Mouse (Mus musculus): ENCODE data around the gene Cd27.

The Cd27 gene

GRCm38 (mm10) chr6:125244551-125244950, 7.7 kb upstream of the Cd27 start:
- DNase-seq (ENCODE audit: low spot score in 2 of 2), result no peak

GRCm38 (mm10) chr6:125241566-125241965, 4.8 kb upstream of the Cd27 start:
- no peak for DNase-seq (ENCODE audit: low spot score in 2 of 2)

- no peak for DNase-seq (ENCODE audit: low spot score in 2 of 2)
Measured at GRCm38 (mm10) chr6:125240617-125241016, 3.8 kb upstream of the Cd27 start.

GRCm38 (mm10) chr6:125239547-125239946, 2.7 kb upstream of the Cd27 start:
- no peak for DNase-seq (ENCODE audit: low spot score in 2 of 2)

- no peak for DNase-seq (ENCODE audit: low spot score in 2 of 2)
Measured at GRCm38 (mm10) chr6:125238396-125238795, 1.6 kb upstream of the Cd27 start.

- no peak for DNase-seq (ENCODE audit: low spot score in 2 of 2)
Measured at GRCm38 (mm10) chr6:125237421-125237820, 611 bp upstream of the Cd27 start.

GRCm38 (mm10) chr6:125236341-125236740, 469 bp downstream of the Cd27 start:
- DNase-seq (ENCODE audit: low spot score in 2 of 2), result no peak

- no peak for DNase-seq (ENCODE audit: low spot score in 2 of 2)
Measured at GRCm38 (mm10) chr6:125234520-125234828, 2.3 kb downstream of the Cd27 start.

GRCm38 (mm10) chr6:125233816-125234519, 2.8 kb downstream of the Cd27 start:
- no peak for DNase-seq (ENCODE audit: low spot score in 2 of 2)

- DNase-seq (ENCODE audit: low spot score in 2 of 2), result no peak
Measured at GRCm38 (mm10) chr6:125232516-125232915, 4.3 kb downstream of the Cd27 start.

- no peak for DNase-seq (ENCODE audit: low spot score in 2 of 2)
Measured at GRCm38 (mm10) chr6:125232045-125232437, 4.8 kb downstream of the Cd27 start.

GRCm38 (mm10) chr6:125231117-125232044, 5.4 kb downstream of the Cd27 start, which contains the start of gene Tapbpl:
Gene Tapbpl (minus strand): TSS chr6:125231860.
- DNase-seq (ENCODE audit: low spot score in 2 of 2), result no peak

GRCm38 (mm10) chr6:125230571-125230970, 6.2 kb downstream of the Cd27 start:
- no peak for DNase-seq (ENCODE audit: low spot score in 2 of 2)

GRCm38 (mm10) chr6:125225518-125226115, 11.2 kb downstream of the Cd27 start:
- DNase-seq (ENCODE audit: low spot score in 2 of 2), result peak in 1 of 2 experiments; percentile 67

- DNase-seq (ENCODE audit: low spot score in 2 of 2), result no peak
Measured at GRCm38 (mm10) chr6:125222577-125222976, 14.2 kb downstream of the Cd27 start.

- DNase-seq (ENCODE audit: low spot score in 2 of 2), result no peak
Measured at GRCm38 (mm10) chr6:125222146-125222545, 14.7 kb downstream of the Cd27 start.

GRCm38 (mm10) chr6:125221115-125221745, 15.6 kb downstream of the Cd27 start:
- DNase-seq (ENCODE audit: low spot score in 2 of 2), result no peak

GRCm38 (mm10) chr6:125218963-125219362, 17.8 kb downstream of the Cd27 start:
- peak in 1 of 2 experiments; percentile 55 for DNase-seq (ENCODE audit: low spot score in 2 of 2)

- DNase-seq (ENCODE audit: low spot score in 2 of 2), result no peak
Measured at GRCm38 (mm10) chr6:125217899-125218298, 18.9 kb downstream of the Cd27 start.

- DNase-seq (ENCODE audit: low spot score in 2 of 2), result no peak
Measured at GRCm38 (mm10) chr6:125216898-125217297, 19.9 kb downstream of the Cd27 start.

- peak; percentile 93 to 96 for DNase-seq (ENCODE audit: low spot score in 2 of 2)
Measured at GRCm38 (mm10) chr6:125215148-125215954, 21.5 kb downstream of the Cd27 start, which contains the start of gene Vamp1. Gene Vamp1 (plus strand): TSS chr6:125215551.

Data from right cerebral cortex, postnatal 36 days (tissue).